Mouse (Mus musculus) cerebellum, postnatal 36 days (tissue): ENCODE measurements around the gene Plxnb2.

ENCODE experiments used
- DNase-seq, 2 experiments: peaks; one replicate each; pipeline ENCODE4 v3.0.0; 2021 to 2022; ENCODE audit warnings: mixed read lengths in 2 of 2

Gene Plxnb2

DNA sequence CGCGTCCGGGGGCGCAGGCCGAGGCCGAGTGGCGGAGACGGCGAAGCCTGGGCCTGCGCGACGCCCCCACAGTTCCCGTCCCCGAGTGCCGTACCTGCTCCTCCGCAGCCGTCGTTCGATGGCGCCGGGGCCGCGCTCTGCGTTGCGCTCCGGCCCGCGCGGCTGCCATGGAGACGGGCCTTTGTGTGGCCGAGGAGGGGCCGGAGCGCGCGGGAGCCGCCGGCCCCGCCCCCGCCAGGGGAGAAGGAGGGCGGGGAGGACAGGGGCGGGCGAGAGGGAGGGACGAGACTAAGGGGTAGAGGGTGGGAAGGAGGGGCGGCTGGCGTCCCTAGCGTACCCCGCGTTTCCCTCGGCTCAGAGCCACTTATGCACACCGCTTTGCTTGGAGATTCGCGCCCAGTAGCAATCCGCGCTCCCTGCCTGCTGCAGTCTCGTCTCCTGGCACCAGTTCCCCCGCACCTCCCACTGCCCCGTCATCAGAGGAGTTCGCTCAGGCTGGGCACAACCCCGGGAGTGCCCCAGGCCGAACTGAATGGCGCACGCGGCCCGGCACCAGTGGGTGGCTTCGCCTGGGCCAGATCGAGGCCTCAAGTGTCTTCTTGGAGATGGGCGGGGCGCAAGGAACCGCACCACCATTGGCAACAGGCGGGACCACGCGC, at the start of gene Plxnb2:
TSS of gene Plxnb2 (minus strand) at position 218 of the 659 bp plus-strand sequence.
- peak; percentile 74 to 80 for DNase-seq

DNA sequence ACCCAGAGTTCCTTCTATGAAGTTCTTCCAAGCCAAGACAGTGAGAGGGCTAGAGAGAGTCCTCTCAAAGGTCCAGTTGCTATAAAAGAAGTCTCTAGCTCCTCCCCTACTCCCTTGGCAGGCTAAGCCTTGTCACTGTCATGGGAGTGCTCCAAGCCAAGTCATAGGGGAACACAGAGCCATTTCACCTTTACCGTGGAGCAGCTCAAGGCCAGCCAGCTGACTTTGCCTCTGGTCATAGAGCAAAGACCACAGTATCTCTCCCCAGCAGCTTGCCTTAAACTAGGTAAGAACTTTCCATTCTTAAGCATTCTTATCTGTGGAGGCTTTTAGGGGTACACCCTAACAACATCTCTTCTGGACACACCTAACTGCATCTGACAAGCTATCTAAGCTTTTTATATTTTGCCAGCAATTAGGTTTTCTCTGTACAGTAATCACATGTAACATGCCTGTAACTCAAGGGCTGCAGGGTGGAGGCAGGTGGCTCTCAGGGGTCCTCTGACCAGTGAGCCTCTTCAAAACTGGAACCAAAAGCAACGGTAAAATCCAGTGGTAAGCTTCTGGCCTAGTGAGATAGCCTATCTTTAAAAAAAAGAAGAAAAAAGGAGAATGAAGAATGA, 35.1 kb upstream of the Plxnb2 start:
- DNase-seq: peak; percentile 43 to 59

DNA sequence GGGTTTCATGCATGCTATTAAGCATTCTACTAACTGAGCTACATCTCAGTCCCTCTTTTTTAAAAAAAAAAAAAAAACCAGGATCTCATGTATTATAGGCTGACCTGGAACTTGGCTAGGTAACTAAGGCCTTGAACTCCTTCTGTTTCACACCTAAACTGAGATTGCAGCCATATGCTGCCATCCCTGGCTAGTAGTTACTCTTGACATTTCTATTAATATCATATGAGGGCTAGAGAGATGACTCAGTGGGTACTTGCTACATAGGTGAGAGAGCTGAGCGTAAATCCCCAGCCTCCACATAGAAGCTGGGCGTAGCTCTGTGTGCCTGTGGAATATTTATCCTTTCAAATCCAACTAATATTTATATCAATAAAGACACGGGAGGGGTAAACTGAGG, 34.4 kb upstream of the Plxnb2 start:
- peak in 1 of 2 experiments; percentile 50 for DNase-seq

DNA sequence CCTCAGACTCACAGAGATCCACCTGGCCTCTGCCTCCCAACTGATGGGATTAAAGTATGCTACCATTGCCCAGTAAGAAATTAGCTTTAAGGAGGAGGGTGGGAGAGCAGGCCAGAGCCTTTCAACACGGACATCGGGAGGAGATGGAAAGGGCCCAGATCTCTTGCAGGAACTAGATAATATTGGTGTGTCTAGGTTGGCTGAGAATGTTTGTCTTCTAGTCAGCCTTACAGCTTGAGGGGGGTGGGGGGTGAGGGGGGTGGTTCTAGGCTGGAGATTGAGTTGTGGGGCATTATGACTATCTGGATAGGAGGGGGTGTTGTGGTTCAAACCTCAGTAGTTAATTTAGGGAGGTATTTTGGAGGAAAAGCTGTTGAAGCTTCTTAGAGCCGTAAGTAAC, 32.9 kb upstream of the Plxnb2 start:
- no peak for DNase-seq

DNA sequence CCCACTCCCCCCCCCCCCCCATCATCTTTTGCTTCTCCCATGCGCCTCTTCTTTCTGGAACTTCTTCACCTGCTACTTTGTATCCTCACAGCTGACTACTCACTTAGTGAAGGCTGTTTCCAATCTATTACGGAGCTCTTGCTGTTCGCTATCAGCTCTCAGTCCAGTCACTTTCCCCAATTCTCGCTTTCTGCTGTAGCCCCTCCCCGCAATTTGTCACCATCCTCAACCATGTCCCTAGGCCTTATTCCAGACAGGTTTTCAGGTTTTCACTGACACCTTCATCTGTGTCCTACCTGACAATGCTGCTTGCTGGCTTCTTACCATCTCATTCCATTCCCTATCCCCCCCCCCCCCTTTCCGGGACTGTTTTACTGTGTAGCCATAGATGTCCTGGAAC, 31.9 kb upstream of the Plxnb2 start:
- no peak for DNase-seq

DNA sequence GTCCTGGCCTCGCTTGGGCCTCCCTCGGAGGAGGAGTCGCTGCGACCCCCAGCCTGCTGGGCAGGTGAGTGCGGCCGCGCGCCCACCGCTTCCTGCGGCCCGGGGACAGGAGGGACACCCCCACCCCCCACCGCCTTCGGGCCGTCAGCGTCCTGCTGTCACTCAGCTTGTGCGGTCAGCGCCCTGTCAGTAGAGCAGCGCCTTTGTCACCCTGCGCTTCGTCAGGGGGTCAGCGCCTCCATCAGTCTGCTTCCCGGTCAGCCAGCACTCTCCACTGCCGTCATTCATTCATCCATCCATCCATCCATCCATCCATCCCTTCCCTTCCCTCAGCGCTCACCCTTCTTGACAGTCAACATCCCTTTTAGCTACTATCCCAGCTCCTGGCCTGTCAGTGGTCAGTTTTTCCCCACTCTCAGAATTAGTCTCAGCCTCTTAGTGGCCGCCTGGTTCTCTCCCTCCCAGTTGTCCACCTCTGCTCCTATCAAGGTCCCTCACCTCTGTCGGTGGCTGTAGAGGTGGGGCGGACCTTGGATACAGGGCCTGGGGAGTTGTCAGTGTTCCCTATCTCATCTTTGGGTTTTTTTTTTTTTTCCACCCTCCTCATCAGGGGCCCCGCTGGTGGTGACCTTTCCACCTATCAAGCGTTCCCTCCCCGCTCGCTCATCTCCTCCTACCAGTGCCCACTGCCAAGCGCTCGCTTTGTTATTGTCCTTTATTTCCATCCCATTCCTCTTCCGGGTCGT, 31.3 kb upstream of the Plxnb2 start:
- peak in 1 of 2 experiments; percentile 27 for DNase-seq

DNA sequence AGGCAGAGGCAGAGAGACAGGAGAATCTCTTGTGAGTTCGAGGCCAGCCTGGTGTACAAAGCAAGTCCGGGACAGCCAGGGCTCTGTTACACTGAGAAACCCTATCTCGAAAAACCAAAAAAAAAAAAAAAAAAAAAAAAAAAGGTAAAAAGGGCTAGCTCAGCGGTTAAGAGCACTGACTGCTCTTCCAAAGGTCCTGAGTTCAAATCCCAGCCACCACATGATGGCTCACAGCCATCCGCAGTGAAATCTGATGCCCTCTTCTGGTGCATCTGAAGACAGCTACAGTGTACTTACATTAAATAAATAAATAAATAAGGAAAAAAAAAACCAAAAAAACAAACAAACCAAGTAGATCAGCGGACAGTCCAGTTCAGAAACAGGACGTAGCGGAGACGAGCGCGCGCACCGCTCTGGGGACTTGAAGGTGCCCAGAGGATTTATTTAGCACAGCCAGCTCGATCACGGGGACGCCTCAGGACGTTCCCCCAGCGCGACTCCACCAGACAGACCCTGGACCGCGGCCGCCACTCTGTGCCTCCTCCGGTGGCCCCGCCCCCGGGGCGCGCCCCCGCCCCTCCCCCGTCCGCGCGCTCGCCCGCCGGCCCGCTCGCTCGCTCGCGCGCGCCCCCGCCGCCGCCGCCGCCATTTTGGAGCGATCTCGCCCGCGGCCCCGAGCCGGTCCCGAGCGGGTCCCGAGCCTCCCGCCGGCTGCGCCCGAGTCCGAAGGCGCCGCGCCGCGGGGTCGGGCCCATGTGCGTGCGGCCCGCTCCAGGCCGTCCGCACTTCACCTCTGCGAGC, 30.5 kb upstream of the Plxnb2 start, which contains the start of gene Ppp6r2:
TSS of gene Ppp6r2 (plus strand) at position 639 of the 801 bp plus-strand sequence.
- peak; percentile 81 to 86 for DNase-seq

DNA sequence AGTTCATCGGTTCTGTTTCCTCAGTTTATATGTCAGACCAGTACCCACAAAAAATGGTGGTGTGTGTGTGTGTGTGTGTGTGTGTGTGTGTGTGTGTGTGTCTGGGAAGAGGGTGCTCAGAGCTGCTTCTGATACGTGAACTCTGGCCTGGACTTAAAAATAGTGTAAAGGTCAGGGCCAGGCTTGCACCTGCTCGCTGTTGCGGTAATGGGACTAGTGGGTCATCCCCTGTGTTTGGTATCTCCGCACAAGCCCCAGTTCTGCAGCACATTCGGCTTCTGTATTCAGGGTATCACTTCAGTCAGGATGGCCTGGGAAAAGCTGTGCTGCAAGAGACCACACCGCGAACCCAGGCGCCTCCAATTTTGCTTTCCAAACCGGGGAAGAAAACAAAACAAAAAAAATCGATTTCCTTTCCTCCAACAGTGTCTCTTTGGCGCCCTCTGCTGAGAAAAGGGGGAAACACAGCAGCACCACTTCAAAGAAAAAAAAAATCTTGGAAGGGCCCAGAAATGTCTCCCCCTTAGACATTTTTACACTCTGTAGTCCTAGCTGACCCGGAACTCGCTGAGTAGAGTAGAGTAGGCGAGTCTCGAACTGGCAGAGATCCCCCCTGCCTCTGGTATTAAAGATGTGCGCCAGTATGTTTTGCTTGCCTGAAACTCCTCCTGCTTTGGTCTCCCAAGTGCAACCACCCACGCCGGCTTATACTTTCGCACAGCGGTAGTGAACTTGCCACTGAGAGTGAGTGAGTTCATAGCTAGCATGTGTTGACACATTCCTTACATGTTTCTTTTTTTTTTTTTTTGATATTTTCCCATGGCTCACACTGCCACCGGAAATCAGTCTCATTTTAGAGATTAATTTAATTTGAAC, 29.5 kb upstream of the Plxnb2 start:
- DNase-seq: peak; percentile 90 to 94

DNA sequence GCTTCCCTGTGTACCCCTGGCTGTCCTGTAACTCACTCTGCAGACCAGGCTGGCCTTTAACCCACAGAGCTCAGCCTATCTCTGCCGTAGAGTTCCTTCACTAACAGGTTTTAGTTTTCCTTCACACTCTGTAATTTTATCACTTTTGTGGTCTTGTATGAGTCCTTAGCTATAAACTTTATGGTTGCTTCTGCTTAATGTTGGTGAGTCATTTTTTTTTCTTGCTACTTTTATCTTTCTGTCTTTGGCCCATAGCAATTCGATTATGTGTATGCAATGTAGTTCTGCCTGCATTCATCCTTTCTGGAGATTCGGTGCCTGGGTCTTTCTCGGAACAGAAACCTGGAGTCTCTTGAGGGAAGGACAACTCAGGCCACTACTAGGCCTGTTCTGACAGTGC, 26.9 kb upstream of the Plxnb2 start:
- no peak for DNase-seq

DNA sequence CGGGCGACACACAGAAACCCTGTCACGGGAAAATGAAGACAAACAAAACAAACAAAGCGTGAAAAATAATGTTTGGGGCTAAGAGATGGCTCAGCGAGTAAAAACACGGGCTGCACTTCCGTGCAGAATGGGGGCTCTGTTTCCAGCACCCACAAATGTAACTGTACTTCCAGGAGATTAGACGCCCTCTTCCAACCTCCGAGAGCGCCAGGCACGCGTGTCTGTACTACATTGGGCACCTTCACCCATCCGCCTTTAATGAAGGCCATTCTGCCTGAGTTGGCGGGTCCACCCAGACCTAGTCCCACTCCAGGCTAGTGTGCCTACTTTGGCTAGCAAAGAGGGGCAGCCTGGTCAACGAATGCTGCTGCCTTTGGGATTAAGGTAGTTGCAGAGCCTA, 16.5 kb upstream of the Plxnb2 start:
- DNase-seq: peak in 1 of 2 experiments; percentile 18

DNA sequence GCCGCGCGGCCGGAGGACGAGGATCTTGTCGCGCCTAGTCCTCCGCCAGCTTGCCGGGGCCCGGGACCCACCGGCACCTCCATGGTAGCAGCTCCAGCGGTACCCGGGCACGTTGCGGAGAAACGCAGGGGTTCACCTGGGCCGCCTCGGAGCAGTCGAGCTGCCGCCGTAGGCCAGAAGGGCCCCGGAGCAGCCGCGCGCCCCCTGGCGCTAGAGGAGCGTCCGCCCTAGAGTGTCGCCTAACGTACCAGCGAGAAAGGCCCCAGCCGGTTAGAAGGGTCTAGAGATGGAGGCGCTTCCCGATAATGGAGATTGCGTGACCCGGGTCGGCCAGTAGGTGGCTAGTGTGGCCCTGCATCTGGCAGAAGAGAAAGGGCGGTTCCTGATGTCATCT, 15.7 kb upstream of the Plxnb2 start, which contains the start of gene Dennd6b:
TSS of gene Dennd6b (minus strand) at position 184 of the 394 bp plus-strand sequence.
- peak; percentile 96 to 97 for DNase-seq

DNA sequence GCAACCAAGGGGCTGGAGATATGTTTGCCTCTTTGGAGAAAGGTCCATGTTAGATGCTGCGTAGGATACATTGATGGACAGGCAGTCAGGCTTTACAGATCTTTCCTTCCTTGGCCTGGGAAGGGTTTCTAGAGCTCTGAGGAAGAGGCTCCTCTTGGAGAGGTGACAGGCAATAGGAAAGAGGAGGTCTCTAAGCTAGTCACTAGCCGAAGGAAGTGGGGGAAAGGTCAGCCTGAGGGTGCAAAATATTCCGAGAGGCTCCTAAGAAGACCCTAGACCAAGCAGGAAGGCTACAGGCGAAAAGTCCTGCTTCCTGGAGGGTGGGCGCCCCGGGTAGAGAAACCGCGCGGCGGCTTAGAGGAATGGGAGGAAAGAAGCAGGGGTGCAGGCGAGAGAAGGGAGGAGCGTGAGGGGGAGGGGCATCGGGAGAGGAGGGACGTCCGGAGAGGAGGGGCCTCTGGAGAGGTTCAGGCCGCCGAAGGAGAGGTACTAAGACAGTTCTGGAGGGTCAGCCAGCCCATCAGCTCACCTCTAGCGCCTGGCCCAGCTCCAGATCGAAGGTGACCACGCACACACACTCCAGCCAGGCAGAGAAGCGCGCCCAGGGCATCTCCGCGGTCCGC, 15.2 kb upstream of the Plxnb2 start:
- DNase-seq: peak; percentile 85 to 88

DNA sequence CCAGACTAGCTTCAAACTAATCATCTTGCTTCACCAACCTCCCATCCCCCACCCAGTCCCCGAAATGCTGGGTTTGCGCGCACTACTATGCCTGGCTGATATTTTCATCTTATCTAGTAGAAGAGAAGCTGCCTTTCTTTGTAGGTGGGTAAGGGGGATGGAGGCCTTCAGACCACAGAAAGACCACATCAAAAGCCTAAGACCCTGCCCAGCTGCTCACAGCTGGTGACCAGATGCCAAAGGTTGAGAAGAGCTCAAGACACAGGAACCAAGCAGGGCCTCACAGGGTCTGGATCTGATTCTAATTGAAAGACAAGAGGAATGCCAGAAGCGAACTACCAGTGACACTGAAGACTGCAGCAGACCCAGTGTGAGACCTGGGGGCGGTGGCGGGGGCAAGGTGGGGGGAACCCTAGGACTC, 14.7 kb upstream of the Plxnb2 start:
- DNase-seq: no peak

DNA sequence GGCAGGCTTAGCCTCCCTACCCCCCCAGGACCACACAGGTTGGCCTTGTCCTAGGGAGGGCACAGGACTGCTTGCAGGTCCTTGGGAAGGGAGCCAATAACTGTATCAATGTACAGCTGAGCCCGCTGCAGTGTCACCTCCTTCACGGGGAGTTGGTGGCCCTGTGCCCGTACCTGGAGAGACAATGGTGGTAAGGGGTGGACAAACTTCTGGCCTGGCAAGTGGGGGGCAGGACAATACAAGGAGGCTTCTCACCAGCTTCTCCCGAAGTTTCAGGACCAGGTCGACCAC, 4.3 kb upstream of the Plxnb2 start:
- no peak for DNase-seq

DNA sequence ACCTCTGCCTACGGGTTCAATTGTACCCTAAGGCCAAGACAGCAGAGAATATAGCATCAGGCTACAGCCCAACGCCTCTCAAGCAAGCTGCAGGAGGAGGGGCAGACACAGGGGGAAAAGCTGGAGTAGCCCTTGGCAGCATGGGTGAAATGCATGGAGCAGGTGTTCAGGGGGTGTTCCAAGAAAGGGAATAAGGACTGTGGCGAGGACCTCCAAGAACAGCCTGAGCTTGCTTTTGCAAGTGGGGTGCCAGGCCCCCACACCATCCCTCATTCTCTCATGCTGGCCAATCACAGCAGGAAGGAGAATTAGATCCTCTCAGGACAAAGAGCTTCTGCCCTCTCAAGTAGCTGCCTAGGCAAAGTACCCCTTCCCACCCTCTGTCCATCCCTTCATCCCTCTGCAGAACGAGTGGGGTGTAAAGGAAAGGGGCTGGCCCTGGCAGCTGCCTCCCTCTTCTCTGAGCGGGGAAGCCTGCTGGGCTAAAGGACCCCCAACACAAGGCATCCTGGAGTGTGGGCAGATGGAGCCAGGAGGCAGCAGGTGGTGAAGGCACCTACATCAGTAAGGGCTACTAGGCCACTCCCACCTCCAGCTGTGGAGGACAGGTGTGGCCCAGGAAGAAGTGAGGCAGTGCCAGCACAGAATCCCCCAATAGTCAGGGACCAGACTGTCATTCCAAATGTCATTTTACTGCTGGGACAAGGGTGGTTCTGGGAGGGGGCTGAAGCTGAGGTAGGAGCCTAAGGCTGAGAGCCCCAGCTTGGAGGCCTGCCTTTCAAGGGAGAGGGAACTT, 3.8 kb upstream of the Plxnb2 start:
- DNase-seq: no peak

DNA sequence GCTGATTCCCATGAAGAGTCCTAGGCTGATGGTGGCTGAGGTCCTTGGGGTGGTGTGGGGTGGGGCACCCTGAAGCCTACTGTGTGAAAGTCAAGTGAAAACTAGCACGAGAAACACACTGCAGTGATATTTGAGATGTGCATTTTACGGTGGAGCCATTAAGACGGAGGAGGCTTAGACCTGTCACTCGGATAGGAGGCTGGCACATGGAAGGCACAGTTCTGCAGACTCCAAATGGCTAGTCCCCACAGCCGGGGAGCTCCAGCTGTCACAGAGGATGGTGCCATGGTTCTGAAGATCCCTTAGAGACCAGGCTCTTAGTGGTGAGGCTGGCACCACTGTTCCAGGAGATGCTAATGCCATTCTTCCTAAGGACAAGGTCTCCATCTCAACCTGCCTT, 2.3 kb upstream of the Plxnb2 start:
- DNase-seq: no peak

DNA sequence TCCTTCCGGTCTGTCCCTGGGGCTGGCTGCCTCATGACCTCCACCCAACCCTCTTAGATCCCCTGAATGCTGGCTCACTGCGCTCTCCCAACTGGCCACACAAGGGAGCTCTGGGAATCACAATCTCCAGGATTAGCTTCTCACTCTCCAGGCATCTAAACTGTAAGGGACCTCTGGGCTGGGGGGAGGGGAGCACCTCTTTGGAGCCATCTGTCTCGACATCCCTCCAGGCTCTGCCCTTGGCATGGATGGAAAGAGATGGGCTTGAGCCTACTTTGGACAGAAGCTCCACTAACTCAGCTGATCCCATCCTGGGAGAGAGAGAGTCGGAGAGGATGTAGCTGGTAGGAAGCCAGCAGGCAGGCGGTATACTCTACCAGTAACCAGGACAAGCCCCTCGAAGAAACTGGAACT, 1.7 kb upstream of the Plxnb2 start:
- DNase-seq: peak; percentile 58 to 71

DNA sequence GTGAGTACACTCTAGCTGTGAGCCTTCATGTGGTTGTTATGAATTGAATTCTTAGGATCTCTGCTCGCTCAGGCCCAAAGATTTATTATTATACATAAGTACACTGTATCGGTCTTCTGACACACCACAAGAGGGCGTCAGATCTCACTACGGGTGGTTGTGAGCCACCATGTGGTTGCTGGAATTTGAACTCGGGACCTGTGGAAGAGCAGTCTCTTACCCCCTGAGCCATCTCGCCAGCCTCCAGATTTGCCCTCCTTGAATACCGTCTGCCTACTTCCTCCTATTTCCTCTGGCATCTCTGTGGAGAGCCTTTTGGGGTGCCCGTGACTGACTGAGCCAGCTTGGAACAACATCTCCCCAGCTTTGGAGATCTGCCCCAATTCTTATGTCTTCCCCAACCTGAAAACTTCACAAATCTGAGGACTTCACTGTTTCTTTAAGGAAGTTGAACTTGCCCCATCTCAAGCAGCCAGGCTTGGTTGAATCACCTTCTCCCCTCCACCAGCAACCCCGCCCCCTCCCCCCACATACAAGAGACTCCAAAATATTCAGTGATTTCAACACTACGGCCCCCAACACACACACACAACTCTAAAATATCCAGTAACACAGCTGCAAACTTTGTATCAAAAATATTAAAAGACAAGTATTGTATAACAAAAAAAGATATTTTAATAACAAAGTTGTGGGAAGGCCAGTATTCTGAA, 1.1 kb upstream of the Plxnb2 start:
- no peak for DNase-seq

DNA sequence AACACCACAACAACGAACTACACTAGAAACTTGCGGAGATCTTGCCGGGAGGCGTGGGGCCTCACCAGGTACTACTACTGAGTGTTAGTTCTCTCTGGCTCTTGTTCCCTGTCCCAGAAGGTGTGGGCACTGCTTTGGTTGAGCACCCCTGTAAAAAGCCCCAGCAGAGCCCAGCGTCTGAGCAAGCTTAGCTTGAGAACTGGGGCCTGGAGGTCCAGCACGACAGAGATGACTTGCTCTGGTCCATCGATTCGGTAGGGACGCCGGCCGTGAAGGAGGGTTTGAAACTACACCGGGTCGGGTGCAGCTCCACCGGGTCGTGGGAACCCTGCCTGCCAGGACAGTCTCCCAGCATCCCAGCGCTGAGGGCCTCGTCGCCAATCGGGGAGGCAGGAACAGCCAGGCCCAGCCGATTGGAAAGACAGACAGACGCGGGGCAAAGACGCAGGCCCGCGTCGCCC, 477 bp downstream of the Plxnb2 start:
- peak; percentile 53 for DNase-seq

DNA sequence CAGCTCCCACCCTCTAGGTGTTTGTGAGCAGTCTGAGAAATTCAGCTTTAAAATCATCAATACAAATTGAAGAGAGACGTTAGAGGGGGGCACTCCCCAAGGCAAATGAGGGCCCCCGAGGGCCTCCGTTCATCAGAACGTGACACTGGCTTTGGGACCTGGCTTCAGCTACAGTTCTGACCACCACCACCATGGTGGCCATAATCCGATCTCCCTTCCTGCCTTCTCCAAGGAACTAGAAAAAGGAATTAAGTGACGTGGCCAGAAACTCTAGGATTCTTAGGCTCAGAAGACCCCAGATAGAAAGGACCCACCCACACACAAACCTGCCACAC, 991 bp downstream of the Plxnb2 start:
- no peak for DNase-seq
